Comparison of ENCODE assay signal across 10 mouse cellular contexts in the genomic region with DNA sequence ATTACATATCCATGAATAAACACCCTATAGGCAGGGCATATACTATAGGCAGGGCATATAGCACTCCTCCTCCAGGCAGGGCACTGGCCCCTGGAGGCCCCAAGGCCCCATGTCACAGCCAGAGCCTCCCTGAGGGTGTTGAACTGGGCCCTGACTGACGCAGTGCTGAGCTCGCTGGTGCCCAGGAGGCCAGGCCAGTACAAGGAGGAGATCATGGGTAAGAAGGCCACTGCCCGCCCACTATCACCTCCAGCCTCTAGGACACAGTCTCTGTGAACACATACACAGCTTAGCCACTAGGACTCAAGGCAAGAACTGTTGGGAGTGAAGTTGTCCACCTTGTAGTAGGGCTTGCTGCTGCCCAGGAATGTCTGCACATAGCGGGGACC. TPM values are rescaled to one million over a fixed set of nuclear protein-coding genes. Genes with fewer than 3 reads are reported as not detected.
A peak's percentile ranks its signal among the peaks of the same experiment; 100 is the strongest.
DNase-seq lines count a peak whose midpoint lies in the region; ATAC-seq lines count a peak whose summit lies in the region.
"Had no signal": no experiment of that assay in that cellular context is flagged by ENCODE, and none has a peak within 500 bp of the region (broad histone marks: within the 10 kb centered on the region; RNA-seq: fewer than 3 reads in every experiment).

No protein-coding gene starts in this region.

- H3K9ac ChIP-seq in heart, embryonic 12.5 days = no peak overlapping the region
- H3K9ac ChIP-seq in midbrain, embryonic 13.5 days (replicated peaks) = no peak overlapping the region
- H3K9ac ChIP-seq in midbrain, embryonic 15.5 days = no peak overlapping the region
- H3K9ac ChIP-seq in intestine, embryonic 16.5 days (ENCODE audit: low read depth, low read length) = peak overlapping the region; percentile 21; the same call in 1 of the 2 replicates
- H3K9ac ChIP-seq in stomach, embryonic 16.5 days (ENCODE audit: low read length) = no peak overlapping the region

- WGBS in heart, embryonic 12.5 days = 71% methylated on average over 4 of the region's 4 CpGs
- 85% methylated on average over 4 of the region's 4 CpGs for WGBS in midbrain, embryonic 13.5 days
- 81% methylated on average over 4 of the region's 4 CpGs for WGBS in midbrain, embryonic 15.5 days
- WGBS in intestine, embryonic 16.5 days = 79% methylated on average over 4 of the region's 4 CpGs
- 86% methylated on average over 4 of the region's 4 CpGs for WGBS in stomach, embryonic 16.5 days

- no peaks in the 10 kb centered on the region for H3K9me3 ChIP-seq in heart, embryonic 12.5 days (replicated peaks)
- 0 out of 2 replicates have a peak, but pooled peaks cover 4% of the 10 kb centered on the region for H3K9me3 ChIP-seq in midbrain, embryonic 13.5 days
- H3K9me3 ChIP-seq in midbrain, embryonic 15.5 days = no peaks in the 10 kb centered on the region
- no peaks in the 10 kb centered on the region for H3K9me3 ChIP-seq in intestine, embryonic 16.5 days (ENCODE audit: control insufficient read depth, low read length)
- H3K9me3 ChIP-seq in stomach, embryonic 16.5 days (replicated peaks; ENCODE audit: control insufficient read depth, low read length) = no peaks in the 10 kb centered on the region

- no peak overlapping the region for H3K4me3 ChIP-seq in heart, embryonic 12.5 days
- H3K4me3 ChIP-seq in midbrain, embryonic 13.5 days (replicated peaks) = no peak overlapping the region
- H3K4me3 ChIP-seq in midbrain, embryonic 15.5 days = no peak overlapping the region
- H3K4me3 ChIP-seq in intestine, embryonic 16.5 days (ENCODE audit: low read length) = no peak overlapping the region
- no peak overlapping the region for H3K4me3 ChIP-seq in stomach, embryonic 16.5 days (replicated peaks; ENCODE audit: low read length)

- DNase-seq in heart, adult 9 months (ENCODE audit: low spot score in 2 of 2) = no peak
- no peak for DNase-seq in B cell, adult 2 months
- DNase-seq: cerebellum, adult 11 months; lung, postnatal 36 days had no signal

- peaks cover 60% of the 10 kb centered on the region for H3K4me1 ChIP-seq in heart, embryonic 12.5 days (replicated peaks)
- H3K4me1 ChIP-seq in midbrain, embryonic 13.5 days (replicated peaks) = peaks cover 48% of the 10 kb centered on the region
- H3K4me1 ChIP-seq in midbrain, embryonic 15.5 days = peaks cover 29% of the 10 kb centered on the region
- peaks cover 48% of the 10 kb centered on the region for H3K4me1 ChIP-seq in intestine, embryonic 16.5 days (ENCODE audit: control insufficient read depth, insufficient read depth, low read length)
- H3K4me1 ChIP-seq in stomach, embryonic 16.5 days (ENCODE audit: control insufficient read depth, insufficient read depth, low read length) = peaks cover 62% of the 10 kb centered on the region

- 0 out of 2 replicates have a peak, but pooled peaks have one; percentile 37 for ATAC-seq in heart, embryonic 12.5 days (ENCODE audit: insufficient number of reproducible peaks, low FRiP score)
- peak; percentile 7; the same call in 1 of the 2 replicates for ATAC-seq in midbrain, embryonic 13.5 days
- no peak for ATAC-seq in midbrain, embryonic 15.5 days (replicated peaks)
- peak; percentile 67 for ATAC-seq in intestine, embryonic 16.5 days
- ATAC-seq in stomach, embryonic 16.5 days (ENCODE audit: insufficient read depth, low FRiP score) = peak; percentile 42
- no peak for ATAC-seq in frontal cortex, adult (ENCODE audit: low TSS enrichment)

- no peaks in the 10 kb centered on the region for H3K27me3 ChIP-seq in heart, embryonic 12.5 days (replicated peaks)
- no peaks in the 10 kb centered on the region for H3K27me3 ChIP-seq in midbrain, embryonic 13.5 days
- no peaks in the 10 kb centered on the region for H3K27me3 ChIP-seq in midbrain, embryonic 15.5 days (replicated peaks)
- H3K27me3 ChIP-seq in intestine, embryonic 16.5 days (replicated peaks; ENCODE audit: control insufficient read depth, insufficient read depth, low read length) = no peaks in the 10 kb centered on the region
- H3K27me3 ChIP-seq in stomach, embryonic 16.5 days (ENCODE audit: control insufficient read depth, insufficient read depth, low read length) = no peaks in the 10 kb centered on the region

- no peak overlapping the region for H3K4me2 ChIP-seq in heart, embryonic 12.5 days
- no peak overlapping the region for H3K4me2 ChIP-seq in midbrain, embryonic 13.5 days (replicated peaks)
- no peak overlapping the region for H3K4me2 ChIP-seq in midbrain, embryonic 15.5 days
- no peak overlapping the region for H3K4me2 ChIP-seq in intestine, embryonic 16.5 days (ENCODE audit: low read depth, low read length)
- H3K4me2 ChIP-seq in stomach, embryonic 16.5 days (ENCODE audit: low read depth, low read length) = no peak overlapping the region

- peak overlapping the region; percentile 37 for H3K27ac ChIP-seq in heart, embryonic 12.5 days (ENCODE audit: poor library complexity, severe bottlenecking)
- H3K27ac ChIP-seq in midbrain, embryonic 13.5 days = no peak overlapping the region
- no peak overlapping the region for H3K27ac ChIP-seq in midbrain, embryonic 15.5 days
- H3K27ac ChIP-seq in intestine, embryonic 16.5 days (ENCODE audit: low read length) = peak overlapping the region; percentile 94
- peak overlapping the region; percentile 84 for H3K27ac ChIP-seq in stomach, embryonic 16.5 days (ENCODE audit: low read length)

- H3K36me3 ChIP-seq in heart, embryonic 12.5 days = peaks cover 31% of the 10 kb centered on the region
- H3K36me3 ChIP-seq in midbrain, embryonic 13.5 days = peaks cover 32% of the 10 kb centered on the region
- H3K36me3 ChIP-seq in midbrain, embryonic 15.5 days (replicated peaks) = peaks cover 12% of the 10 kb centered on the region
- peaks cover 7% of the 10 kb centered on the region; the same call in 1 of the 2 replicates for H3K36me3 ChIP-seq in intestine, embryonic 16.5 days (ENCODE audit: control insufficient read depth, insufficient read depth, low read length)
- H3K36me3 ChIP-seq in stomach, embryonic 16.5 days (ENCODE audit: control insufficient read depth, insufficient read depth, low read length) = peaks cover 3% of the 10 kb centered on the region; the same call in 1 of the 2 replicates

RNA-seq across cellular contexts. Expression of gene Hs6st1, which starts 22.5 kb away (rescaled TPM):
- 13.0 and 15.3 TPM in 2 replicates for polyA plus RNA-seq in heart, embryonic 12.5 days (2016; fragmentation: Nextera tagmentation; extraction: Ambion mirVana)
- 10.4 and 11.0 TPM in 2 replicates for polyA plus RNA-seq in midbrain, embryonic 13.5 days (2015; fragmentation: Nextera tagmentation; extraction: Ambion mirVana)
- 26.1 and 29.6 TPM in 2 replicates for polyA plus RNA-seq in midbrain, embryonic 15.5 days (2015; fragmentation: Nextera tagmentation; extraction: Ambion mirVana)
- 3.7 and 4.3 TPM in 2 replicates for polyA plus RNA-seq in intestine, embryonic 16.5 days (2015; fragmentation: Nextera tagmentation; extraction: Ambion mirVana)
- 4.8 and 5.2 TPM in 2 replicates for polyA plus RNA-seq in stomach, embryonic 16.5 days (2015; fragmentation: Nextera tagmentation; extraction: Ambion mirVana)

Comparison
In these comparisons a context has a peak if more than half of its experiments do, and no peak if none do; other contexts are left out.
1. ATAC-seq: peak in heart, embryonic 12.5 days (single experiment), midbrain, embryonic 13.5 days (single experiment), intestine, embryonic 16.5 days (single experiment) and stomach, embryonic 16.5 days (single experiment); none in midbrain, embryonic 15.5 days (single experiment) and frontal cortex, adult (single experiment).
2. H3K27ac ChIP-seq: peak in heart, embryonic 12.5 days (single experiment), intestine, embryonic 16.5 days (single experiment) and stomach, embryonic 16.5 days (single experiment); none in midbrain, embryonic 13.5 days (single experiment) and midbrain, embryonic 15.5 days (single experiment).